Mouse (Mus musculus): Measurements from ENCODE around the gene Rfx7.
"Not testable (repeated sequence)": the region's sequence is repeated elsewhere in the genome, so short reads cannot be mapped to it uniquely, and the experiment has no call there.

Gene Rfx7

DNA sequence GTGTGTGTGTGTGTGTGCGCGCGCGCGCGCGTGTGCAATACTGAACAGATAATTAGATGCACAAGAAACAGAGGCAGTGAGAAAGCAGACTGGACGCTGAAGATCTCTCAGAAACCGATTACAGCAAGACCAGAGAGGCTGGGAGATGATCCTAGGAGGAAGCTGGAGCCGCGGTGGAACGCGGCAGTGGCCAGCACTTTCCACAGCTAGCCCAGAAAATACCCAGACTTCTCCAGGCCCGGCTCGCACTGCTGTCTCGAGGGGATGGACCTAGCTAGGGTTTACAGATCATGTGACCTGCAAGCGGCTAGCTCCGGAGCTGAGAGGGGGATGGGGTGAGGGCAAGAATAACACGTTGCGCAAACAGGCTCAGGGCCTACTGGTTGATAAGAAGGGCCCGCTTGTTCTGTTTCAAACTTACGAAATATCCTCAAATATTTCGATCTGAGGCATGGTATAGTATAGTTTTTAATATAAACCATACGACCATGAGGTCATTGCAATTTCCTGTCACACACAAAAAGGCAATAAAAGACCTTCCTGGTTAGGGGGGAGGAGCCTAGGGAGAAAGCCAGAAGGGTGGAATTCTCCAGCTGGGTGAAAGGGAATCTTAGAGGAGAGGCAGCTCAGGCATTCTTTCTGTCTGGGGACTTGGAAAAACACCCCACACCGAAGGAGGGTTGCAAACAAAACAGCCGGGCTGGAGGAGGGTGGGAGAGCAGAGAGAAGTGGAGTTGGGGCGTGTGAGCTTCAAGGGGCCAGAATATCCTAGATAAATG, 108.0 kb downstream of the Rfx7 start:
- DNase-seq (ENCODE audit: low spot score in 2 of 2), result peak; percentile 65 to 88

DNA sequence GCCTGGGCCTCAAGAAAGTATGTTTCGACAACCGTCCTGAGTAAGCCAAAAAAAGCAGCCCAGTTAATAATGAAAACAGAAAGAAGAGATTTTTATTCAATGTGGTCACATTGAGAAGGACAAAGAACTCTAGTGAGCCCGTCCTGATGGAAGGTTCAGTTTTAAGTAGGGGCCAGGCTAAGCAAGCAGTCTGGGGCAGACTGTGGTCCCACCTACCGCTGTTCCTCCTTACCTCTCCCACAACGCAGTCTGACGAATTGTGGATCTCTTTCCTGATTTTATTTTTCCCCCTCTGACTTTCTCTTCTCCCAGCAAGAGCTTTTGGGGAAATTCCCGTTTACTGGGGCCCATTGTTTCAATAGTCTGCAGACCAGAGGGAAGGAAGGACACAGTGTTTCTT, 108.6 kb downstream of the Rfx7 start:
- DNase-seq (ENCODE audit: low spot score in 2 of 2), result no peak

DNA sequence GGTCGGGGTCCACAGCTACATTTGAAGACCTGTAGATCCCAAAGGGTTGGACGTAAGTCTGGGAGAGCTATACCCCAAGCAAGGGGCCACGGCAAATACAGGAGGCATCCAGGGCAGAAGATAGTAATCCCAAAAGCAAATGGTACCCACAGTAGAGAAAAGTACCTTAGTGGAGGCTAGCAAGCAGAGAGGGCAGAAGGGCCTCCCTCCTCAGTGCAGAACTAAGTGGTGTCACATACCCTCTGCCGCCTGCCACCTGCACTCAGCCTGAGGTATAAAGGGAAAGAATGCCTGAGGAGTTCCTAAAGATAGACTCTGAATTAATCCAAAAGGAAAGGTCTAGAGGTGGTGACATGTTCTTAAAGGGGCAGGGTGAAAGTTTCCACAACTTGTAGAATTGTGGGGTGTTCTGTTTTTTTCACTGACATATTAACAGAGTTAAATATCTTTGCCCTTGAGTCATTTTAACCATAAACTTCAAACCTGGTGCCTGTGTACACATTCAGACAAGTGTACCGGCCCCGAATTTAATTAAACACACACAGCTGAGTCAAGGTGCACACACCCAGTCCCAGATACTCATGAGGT, 109.1 kb downstream of the Rfx7 start:
- DNase-seq (ENCODE audit: low spot score in 2 of 2), result no peak

DNA sequence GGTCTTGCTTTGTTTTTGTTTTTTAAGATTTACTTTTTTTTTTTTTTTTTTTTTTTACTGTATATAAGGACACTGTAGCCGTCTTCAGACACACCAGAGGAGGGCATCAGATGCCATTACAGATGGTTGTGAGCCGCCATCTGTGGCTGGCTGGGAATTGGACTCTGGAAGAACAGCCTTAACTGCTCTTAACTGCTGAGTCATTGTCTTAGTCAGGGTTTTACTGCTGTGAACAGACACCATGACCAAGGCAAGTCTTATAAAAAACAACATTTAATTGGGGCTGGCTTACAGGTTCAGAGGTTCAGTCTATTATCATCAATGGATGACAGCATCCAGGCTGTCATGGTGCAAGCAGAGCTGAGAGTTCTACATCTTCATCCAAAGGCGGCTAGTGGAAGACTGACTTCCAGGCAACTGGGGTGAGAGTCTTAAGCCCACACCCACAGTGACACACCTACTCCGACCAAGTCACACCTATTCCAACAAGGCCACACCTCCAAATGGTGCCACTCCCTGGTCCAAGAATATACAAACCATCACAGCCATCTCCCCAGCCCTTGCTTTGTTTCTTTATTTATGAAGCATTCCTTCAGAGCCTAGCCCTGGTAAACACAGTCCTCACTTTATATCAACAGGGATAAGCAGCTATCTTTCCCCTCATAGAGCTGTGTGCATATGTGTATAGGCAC, 110.9 kb downstream of the Rfx7 start:
- DNase-seq (ENCODE audit: low spot score in 2 of 2), result not testable (repeated sequence)

DNA sequence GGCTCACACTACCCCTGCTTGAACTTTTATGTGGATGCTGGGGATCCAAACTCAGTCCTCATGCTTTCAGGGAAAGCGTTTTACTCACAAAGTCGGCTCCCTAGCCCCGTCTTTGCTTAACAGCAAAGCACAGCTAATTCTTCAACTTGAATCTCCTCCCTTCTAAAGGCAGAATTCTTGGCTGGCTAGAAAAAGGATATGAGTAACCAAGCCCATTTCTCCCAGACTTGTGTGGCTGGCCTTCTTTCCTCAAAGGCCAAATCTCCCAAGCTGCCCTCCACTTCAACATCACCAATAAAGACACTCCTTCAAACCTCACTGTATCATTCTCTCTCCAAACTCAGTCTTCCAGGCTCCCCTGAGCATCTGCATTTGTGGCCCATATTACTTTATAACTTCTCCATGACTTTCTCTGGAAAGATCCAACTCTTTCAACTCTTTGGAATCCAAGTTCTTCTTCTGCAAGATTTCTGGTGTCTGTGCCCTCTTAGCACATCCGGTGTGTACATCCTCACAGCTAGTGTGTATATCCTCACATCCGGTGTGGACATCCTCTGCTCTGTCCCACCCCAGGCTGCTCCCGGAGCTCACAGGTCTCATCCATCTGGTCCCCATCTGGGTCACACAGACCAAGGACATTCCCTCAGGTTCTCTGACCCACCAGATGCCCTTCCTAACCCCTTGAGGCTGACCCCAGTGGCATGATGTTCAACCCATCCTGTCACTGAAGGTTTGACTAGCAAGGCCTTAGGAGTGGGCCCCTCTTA, 111.8 kb downstream of the Rfx7 start:
- DNase-seq (ENCODE audit: low spot score in 2 of 2), result no peak

DNA sequence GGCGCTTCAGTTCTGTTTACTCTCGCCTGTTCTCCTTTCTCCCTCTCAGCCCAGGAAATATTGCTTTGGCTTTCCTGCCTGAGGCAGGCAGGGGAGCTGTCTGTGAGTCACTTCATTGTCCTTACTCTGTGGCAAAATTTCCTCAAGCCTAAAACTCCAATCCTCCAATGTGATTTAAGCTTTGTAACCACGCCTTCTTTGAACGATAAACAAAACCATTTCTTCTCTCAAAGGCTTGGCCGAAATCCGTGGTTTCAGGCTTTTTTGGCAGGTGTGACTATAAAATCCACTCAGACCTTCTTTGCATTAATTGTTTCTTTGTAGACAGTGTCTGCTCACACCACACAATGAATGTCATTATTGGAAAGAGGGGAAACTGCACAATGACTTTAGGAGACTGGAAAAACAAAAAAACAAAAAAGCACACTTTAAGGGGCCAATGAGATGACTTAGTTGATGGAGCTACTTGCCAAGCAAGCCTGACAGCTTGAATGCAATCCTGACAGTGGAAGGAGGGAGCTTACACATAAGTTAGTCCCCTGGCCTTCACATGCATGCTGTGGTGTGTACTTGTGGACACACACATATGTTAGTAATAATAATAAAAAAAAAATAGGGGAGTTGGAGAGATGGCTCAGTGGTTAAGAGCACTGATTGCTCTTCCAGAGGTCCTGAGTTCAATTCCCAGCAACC, 112.5 kb downstream of the Rfx7 start:
- no peak for DNase-seq (ENCODE audit: low spot score in 2 of 2)

DNA sequence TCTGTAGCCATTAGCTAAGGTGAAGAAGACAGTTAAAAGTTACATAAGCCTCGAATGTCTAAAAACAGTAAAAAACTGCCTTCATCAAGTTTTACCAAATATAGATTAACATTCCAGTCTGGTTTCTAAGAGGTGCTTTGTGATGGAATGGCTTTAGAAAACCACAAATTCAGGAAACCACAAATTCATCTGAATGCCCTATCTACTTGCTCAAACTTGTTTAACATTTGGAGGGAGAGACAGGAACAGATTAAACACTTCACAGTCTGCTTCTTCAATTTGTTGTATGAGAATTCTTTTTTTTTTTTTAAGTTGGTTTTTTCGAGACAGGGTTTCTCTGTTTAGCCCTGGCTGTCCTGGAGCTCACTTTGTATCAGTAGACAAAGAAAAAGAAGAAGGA, 117.7 kb downstream of the Rfx7 start:
- no peak for DNase-seq (ENCODE audit: low spot score in 2 of 2)

DNA sequence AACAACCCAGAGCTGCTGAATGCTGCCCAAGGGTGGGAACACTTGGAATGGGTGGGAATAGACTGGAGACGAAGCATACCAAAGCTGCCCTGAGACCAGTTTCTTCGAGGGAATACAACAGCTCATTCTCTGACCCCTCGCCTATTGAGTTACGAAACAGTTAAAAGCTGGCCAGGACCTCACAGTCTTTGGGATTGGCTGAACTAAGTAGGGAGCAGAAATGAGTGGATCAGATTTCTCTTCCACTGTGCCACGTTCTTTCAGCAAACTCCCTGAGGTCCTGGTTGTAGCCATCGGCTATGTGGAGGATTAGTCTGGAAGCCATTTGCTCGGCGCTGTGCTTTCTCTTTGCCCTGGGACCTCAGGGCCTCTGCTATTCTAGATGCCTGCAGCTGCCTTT, 120.9 kb downstream of the Rfx7 start:
- peak in 1 of 2 experiments; percentile 36 for DNase-seq (ENCODE audit: low spot score in 2 of 2)

DNA sequence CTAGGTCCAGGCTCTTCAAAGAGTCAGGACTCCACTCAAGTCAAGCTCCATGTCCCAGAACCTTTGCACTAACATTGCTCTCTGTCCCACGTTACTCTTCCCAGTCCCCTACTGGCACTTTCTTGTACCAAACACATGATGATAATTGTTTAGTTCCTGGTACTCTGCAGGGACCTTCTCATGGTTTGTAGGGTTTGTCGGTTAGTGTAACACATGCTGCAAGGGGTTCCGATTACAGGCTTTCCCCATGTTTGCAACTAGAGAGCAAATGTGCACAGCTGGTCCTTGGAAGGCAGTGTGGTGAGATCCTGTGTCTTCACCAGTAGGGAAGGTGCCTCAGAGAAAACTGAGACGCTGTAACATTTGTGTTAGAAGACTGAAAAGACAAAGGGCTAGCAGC, 121.5 kb downstream of the Rfx7 start:
- no peak for DNase-seq (ENCODE audit: low spot score in 2 of 2)

DNA sequence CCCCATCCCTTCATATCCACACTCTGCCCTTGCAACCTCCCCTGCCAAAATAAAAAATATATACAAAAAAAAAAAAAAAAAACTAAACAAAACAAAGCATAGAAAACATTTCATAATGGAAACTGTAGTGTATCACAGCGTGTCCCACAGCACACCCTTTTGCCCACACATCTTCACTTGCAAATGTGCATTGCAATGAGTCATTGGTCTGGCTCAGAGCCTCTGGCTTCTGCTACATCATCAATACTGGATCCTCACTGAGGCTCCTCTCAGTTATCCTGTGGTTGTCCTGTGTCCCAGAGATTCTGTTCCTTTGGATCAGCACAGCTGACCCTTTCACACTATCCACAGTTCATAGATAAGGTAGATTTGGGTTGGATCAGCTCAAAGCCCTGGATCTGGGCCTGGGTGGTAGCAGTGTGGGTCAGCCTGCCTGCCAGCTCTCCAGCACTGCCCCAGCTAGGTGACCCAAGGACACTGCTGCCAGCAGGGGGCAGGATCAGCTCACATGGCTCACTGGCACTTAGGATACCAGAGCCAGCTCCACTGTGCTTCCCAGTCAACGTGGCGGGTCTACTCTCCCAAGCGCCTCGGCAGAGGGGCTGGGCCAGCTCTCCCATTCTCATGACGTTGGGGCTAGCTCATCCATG, 122.7 kb downstream of the Rfx7 start:
- DNase-seq (ENCODE audit: low spot score in 2 of 2), result peak; percentile 35 to 46

DNA sequence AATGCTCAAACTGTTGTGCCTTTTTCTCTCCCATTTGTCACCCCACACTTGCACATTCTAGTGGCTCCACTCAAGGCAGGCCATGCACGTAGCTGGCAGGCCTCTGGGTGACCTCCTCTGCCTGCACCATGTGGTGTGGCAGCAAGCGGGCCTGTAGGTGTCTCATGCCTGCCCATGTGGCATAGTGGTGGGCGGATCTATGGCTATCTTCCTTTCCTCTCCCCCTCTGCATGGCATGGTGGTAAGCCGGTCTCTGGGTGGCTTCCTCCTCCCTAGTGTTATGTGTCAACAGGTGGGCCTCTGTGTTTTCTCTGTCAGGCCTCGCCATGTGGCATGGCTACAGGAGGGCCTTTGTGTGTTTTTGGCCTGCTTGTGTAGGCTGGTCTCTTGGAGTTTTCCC, 123.6 kb downstream of the Rfx7 start:
- no peak for DNase-seq (ENCODE audit: low spot score in 2 of 2)

DNA sequence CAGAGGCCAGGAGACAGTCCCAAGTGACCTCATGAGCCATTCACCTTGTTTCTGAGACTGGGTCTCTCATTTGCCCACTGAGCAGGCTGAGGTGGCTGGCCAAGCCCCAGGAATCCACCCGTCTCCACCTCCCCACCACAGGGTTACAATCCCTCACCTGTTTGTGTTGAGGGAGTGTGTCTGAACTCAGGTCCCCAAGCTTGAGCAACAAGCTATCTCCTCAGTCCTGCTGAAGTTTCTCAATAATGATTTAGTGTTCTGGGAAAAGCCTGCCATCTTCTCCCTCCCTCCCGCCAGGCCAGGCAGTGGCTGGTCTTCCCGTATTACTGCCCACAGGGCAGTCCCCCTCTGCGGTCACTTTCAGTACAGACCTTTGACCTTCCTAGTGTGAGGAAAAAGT, 124.5 kb downstream of the Rfx7 start:
- no peak for DNase-seq (ENCODE audit: low spot score in 2 of 2)

DNA sequence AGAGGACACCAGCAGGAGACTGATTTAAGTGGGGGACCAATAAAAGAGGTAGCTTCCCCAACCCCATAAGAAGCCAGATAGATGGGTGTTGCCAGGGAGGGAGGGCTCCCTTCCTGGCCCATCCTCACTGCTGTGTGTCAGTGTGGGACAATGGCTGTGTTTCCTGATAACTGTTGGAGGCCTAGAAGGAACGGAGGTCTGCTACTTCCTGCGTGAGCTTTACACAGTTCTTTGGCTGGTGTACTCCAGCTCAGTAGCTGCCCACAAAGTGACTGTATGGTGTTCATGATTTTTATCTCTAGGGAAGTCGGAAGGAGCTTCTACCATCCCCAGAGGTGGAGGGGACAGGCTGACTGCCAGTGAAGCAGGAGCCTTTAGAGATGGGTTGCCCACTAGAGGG, 124.9 kb downstream of the Rfx7 start:
- DNase-seq (ENCODE audit: low spot score in 2 of 2), result no peak

DNA sequence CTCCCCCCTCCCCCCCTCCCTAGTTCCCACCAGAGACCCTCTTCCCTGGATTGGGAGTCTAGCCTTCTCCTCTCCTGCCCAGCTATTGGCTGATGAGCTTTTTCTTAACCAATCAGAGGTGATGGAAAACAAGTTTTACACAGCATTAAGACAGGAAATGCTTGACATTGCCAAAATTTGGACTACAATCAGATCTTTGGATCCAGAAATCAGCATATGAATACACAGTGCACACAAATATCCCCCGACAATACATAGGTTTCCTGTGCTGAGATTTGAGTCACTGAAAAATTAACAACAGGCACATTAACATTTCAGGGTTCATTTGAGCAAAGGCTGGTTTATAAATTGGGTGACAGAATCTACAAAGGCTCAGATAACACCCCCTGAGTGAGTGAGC, 125.7 kb downstream of the Rfx7 start:
- no peak for DNase-seq (ENCODE audit: low spot score in 2 of 2)

DNA sequence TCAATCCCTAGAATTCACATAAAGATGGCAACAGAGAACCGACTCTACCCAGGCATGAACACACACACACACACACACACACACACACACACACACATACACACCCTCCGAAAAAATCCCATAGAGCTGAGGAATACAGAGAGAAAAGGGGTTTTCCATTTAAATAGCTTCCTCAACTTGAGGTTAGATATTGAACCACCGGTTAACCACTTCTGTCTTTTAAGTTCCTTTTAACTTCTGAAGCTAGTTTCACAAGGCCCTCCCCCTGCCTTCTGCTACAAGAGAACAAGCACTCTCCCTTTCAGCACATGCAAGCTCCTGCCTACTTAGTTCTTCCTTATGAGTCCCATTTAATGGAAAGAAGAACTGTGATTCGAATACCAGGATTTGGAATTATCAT, 128.1 kb downstream of the Rfx7 start:
- no peak for DNase-seq (ENCODE audit: low spot score in 2 of 2)

DNA sequence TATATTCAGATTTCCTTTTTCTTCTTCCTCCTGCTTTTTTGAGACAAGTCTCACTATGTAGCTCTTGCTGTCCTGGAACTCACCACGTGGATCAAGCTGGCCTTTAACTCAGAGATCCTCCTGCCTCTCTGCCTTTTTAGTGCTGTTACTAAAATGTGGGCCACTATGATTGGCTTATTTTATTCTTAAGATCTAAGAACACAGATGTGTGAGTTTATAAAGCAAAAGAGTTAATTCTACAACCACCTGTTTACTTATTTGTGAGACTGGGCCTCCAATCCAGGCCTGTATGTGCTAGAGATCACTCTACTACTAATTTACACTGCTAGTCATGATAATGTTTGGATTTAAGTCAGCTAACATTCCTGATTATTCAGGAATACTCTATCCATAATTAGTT, 128.9 kb downstream of the Rfx7 start:
- no peak for DNase-seq (ENCODE audit: low spot score in 2 of 2)

DNA sequence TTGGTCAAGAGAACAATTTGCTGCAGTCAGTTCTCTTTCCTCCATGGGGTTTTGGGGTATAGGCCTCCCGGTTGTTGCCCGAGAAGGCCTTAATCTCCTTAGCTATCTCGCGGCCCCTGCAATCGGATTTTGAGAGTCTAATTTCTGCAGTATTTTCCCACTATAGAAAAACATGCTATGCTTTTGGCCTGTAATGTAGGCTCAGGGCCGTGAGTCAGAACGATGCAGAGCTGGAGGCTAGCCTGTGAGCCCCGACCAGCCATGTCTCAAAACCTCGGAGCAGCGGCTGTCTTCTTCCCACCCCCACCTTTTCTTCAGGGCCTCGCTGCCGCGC, 129.5 kb downstream of the Rfx7 start:
- no peak for DNase-seq (ENCODE audit: low spot score in 2 of 2)

DNA sequence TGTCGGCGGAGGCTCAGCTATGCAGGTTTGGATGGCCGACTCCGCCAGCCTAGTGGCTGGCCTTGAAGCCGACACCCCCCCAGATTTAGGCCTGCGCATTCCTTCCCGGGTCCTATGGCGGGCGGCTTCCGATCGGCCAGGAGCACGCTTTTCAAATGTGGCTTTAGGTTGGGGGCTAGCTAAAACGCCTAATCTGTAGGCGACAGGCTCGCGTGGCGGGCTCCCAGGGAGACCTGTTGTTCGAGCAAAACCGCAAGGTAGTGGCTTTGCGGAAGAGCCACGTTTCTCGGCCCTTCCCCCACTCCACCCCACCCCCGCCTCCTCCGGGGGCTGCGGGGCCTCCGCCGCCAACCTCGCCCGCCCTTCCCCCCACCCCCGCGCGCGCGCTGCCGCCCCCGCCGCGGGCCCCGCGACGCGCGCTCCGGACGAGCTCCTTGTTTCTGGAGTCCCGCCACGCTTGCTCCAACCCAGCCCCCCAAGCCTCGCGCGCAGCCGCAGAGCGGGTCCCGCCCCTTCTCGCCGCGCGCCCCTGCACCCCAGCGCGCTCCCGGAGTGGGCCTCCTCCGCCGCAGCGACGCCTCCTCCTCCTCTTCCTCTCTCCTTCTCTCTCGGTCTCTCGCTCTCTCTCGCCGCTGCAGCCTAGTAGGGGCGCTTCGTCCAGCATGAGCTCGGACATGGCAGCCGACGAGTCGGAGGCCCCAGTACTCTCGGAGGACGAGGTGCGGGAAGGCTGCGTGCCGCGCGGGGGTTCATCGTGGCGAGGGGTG, 130.0 kb downstream of the Rfx7 start, which contains the start of gene Nedd4:
TSS of gene Nedd4 (plus strand) at position 452 of the 767 bp plus-strand sequence.
- DNase-seq (ENCODE audit: low spot score in 2 of 2), result peak; percentile 94

DNA sequence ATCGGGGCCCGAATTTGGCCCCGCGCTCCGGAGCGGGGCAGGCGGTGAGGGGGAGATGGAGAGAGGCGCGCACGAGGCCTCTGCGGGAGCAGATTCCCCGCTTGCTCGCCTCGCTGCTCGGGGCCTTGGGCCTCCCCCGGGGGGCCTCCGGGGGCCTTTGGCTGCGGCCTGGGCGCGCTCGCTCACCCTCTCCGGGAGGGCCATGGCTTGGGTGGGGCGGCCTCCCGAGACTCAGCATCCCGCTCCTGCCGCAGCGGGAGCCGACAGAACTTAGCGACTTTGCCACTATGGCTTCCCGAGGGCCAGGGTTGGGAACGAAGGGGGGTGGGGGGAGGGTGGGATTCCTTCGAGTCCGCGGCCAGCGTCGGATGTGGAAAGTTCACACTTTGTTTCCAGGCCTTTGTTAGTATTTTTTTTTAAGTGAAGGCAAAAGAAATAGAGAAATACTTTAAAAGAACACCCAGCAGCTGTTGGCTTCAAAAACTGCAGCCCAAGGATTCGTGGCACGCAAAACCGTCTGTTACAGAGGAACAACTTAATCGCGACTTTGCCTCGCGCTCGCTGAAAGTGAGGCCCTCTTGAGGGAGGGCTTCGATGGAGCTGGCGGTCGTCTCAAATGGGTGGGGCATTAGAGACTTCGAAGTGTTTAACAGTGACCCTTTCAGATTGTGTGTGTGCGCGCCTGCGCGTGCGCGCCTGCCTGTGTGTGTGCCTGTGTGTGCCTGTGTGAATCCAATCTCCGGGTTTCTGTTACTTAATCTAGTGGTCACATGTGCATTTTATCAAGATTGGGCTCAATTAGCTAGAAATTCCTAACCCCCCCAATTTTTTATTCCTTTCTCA, 130.9 kb downstream of the Rfx7 start:
- DNase-seq (ENCODE audit: low spot score in 2 of 2), result peak; percentile 58 to 76

DNA sequence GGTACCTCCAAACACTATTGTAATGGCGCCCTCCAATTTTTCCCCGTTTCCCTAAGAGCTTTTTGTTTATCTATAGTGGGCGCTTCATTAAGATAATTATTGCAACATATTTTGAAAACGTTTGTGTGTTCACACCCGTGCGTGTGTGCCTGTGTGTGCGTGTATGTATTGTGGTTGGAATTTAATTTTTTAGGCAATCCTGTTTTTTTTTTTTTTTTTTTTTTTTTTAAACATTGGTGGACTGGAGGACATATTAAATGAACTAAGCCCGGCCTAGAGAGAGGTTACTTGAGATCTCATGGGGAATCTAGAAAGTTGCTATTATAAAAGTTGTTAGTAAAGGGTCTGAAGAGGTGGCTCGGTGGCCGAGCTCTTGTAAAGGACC, 131.5 kb downstream of the Rfx7 start:
- DNase-seq (ENCODE audit: low spot score in 2 of 2), result no peak
